Mouse (Mus musculus) MEL (cell line): Measurements from ENCODE around the gene Dnm1. TPM values are rescaled to one million over a fixed set of nuclear protein-coding genes. Genes with fewer than 3 reads are reported as not detected.

Experiments
- DNase-seq: peaks from one replicate; pipeline ENCODE4 v3.0.0; 2011; ENCODE audit warnings: low read depth, low spot score
- H3K27ac ChIP-seq: 2 replicates; pipeline ENCODE4 v1.5.1; 2012; ENCODE audit warnings: low read depth, mild to moderate bottlenecking, control low read depth, low read length, moderate library complexity; ENCODE audit not compliant: control insufficient read depth
- H3K27me3 ChIP-seq, 2 experiments: fragments of 150-350 bp in 1 of 2; sonication (generic) in 1 of 2; 2 replicates each; pipeline ENCODE4 v1.6.1; 2012; ENCODE audit warnings: low read length in 2 of 2, mild to moderate bottlenecking in 2 of 2, improper control_type of control experiment in 1 of 2, moderate library complexity in 1 of 2; ENCODE audit not compliant: insufficient read depth in 2 of 2, control insufficient read depth in 1 of 2
- H3K36me3 ChIP-seq, 2 experiments: 2 replicates each; pipeline ENCODE4 v1.6.1; 2012 to 2014; ENCODE audit warnings: low read length in 2 of 2, improper control_type of control experiment in 1 of 2, inconsistent platforms in 1 of 2, mild to moderate bottlenecking in 1 of 2; ENCODE audit not compliant: insufficient read depth in 2 of 2, control insufficient read depth in 1 of 2
- H3K4me1 ChIP-seq, 2 experiments: fragments of 150-350 bp in 1 of 2; sonication (generic) in 1 of 2; 2 replicates each; pipeline ENCODE4 v1.6.1; 2012; ENCODE audit warnings: low read length in 2 of 2, improper control_type of control experiment in 1 of 2, mild to moderate bottlenecking in 1 of 2; ENCODE audit not compliant: insufficient read depth in 2 of 2, control insufficient read depth in 1 of 2
- H3K4me3 ChIP-seq, 2 experiments: fragments of 150-350 bp in 1 of 2; sonication (generic) in 1 of 2; 2 replicates each; pipeline ENCODE4 v1.5.1; 2012; ENCODE audit warnings: low read depth in 2 of 2, low read length in 2 of 2, mild to moderate bottlenecking in 2 of 2, moderate library complexity in 2 of 2, control low read depth in 1 of 2, improper control_type of control experiment in 1 of 2; ENCODE audit not compliant: control insufficient read depth in 1 of 2, insufficient read depth in 1 of 2
- H3K79me2 ChIP-seq: 2 replicates; pipeline ENCODE4 v1.6.1; 2012; ENCODE audit warnings: mild to moderate bottlenecking, low read length, moderate library complexity; ENCODE audit not compliant: control insufficient read depth, poor library complexity, insufficient read depth
- H3K9ac ChIP-seq: 2 replicates; pipeline ENCODE4 v1.6.1; 2012; ENCODE audit warnings: low read depth, mild to moderate bottlenecking, control low read depth, low read length, moderate library complexity; ENCODE audit not compliant: control insufficient read depth, poor library complexity, severe bottlenecking
- H3K9me3 ChIP-seq: fragments of 150-350 bp; sonication (generic); replicated peaks from 2 replicates; pipeline ENCODE4 v1.6.1; 2012; ENCODE audit warnings: mild to moderate bottlenecking, low read length, improper control_type of control experiment, moderate library complexity; ENCODE audit not compliant: insufficient read depth
- CHD1 ChIP-seq: IDR thresholded peaks from 2 replicates; pipeline ENCODE4 v1.6.1; 2012; ENCODE audit warnings: low read depth, mild to moderate bottlenecking, inconsistent platforms, low read length, improper control_type of control experiment
- CTCF ChIP-seq, 3 experiments: IDR thresholded peaks in 2 of 3; conservative IDR thresholded peaks in 1 of 3; 2 replicates each; pipeline ENCODE4 v1.5.1; 2011 to 2012; ENCODE audit warnings: low read length in 3 of 3, low read depth in 2 of 3, mild to moderate bottlenecking in 2 of 3, improper control_type of control experiment in 1 of 3, inconsistent platforms in 1 of 3, mixed read lengths in 1 of 3, moderate library complexity in 1 of 3; ENCODE audit not compliant: control insufficient read depth in 1 of 3, insufficient read depth in 1 of 3, poor library complexity in 1 of 3, severe bottlenecking in 1 of 3
- E2F4 ChIP-seq: IDR thresholded peaks from 2 replicates; pipeline ENCODE4 v1.6.1; 2011; ENCODE audit warnings: low read depth, low read length, improper control_type of control experiment, borderline replicate concordance
- EP300 ChIP-seq, 2 experiments: IDR thresholded peaks; 2 replicates each; pipeline ENCODE4 v1.6.1; 2011; ENCODE audit warnings: improper control_type of control experiment in 2 of 2, low read length in 2 of 2, low read depth in 1 of 2, mild to moderate bottlenecking in 1 of 2
- GABPA ChIP-seq: IDR thresholded peaks from 2 replicates; pipeline ENCODE4 v1.6.1; 2012; ENCODE audit warnings: low read depth, mild to moderate bottlenecking, inconsistent platforms, low read length, improper control_type of control experiment, moderate library complexity
- HCFC1 ChIP-seq: IDR thresholded peaks from 2 replicates; pipeline ENCODE4 v1.6.1; 2012; ENCODE audit warnings: low read depth, mild to moderate bottlenecking, inconsistent platforms, low read length, improper control_type of control experiment, moderate library complexity
- MAFK ChIP-seq: IDR thresholded peaks from 2 replicates; pipeline ENCODE4 v1.6.1; 2011; ENCODE audit warnings: low read depth, mild to moderate bottlenecking, low read length, improper control_type of control experiment, borderline replicate concordance
- MAX ChIP-seq: IDR thresholded peaks from 2 replicates; pipeline ENCODE4 v1.6.1; 2011; ENCODE audit warnings: low read length, improper control_type of control experiment
- MEF2A ChIP-seq: IDR thresholded peaks from 2 replicates; pipeline ENCODE4 v1.6.1; 2014; ENCODE audit warnings: low read depth, mild to moderate bottlenecking, inconsistent platforms, low read length, improper control_type of control experiment; ENCODE audit not compliant: poor library complexity, insufficient replicate concordance, severe bottlenecking; ENCODE audit errors: extremely low read depth
- MXI1 ChIP-seq: IDR thresholded peaks from 2 replicates; pipeline ENCODE4 v1.6.1; 2011; ENCODE audit warnings: mild to moderate bottlenecking, low read depth, low read length, improper control_type of control experiment
- MYB ChIP-seq: IDR thresholded peaks from 2 replicates; pipeline ENCODE4 v1.6.1; 2011; ENCODE audit warnings: mild to moderate bottlenecking, low read depth, low read length, improper control_type of control experiment
- MYC ChIP-seq: IDR thresholded peaks from 2 replicates; pipeline ENCODE4 v1.6.1; 2011; ENCODE audit warnings: low read depth, mild to moderate bottlenecking, low read length, improper control_type of control experiment, moderate library complexity
- NELFE ChIP-seq: IDR thresholded peaks from 2 replicates; pipeline ENCODE4 v1.6.1; 2011; ENCODE audit warnings: low read depth, low read length, improper control_type of control experiment
- NRF1 ChIP-seq: IDR thresholded peaks from 2 replicates; pipeline ENCODE4 v1.6.1; 2014; ENCODE audit warnings: low read depth, mild to moderate bottlenecking, inconsistent platforms, low read length, improper control_type of control experiment, moderate library complexity; ENCODE audit not compliant: poor library complexity, insufficient read depth, severe bottlenecking
- POLR2A ChIP-seq, 2 experiments: IDR thresholded peaks; 2 replicates each; pipeline ENCODE4 v1.6.1; 2011 to 2012; ENCODE audit warnings: low read length in 2 of 2, mild to moderate bottlenecking in 2 of 2, control low read depth in 1 of 2, improper control_type of control experiment in 1 of 2, low read depth in 1 of 2, moderate library complexity in 1 of 2; ENCODE audit not compliant: control insufficient read depth in 1 of 2, insufficient read depth in 1 of 2, poor library complexity in 1 of 2
- POLR2AphosphoS2 ChIP-seq: IDR thresholded peaks from 2 replicates; pipeline ENCODE4 v1.6.1; 2011; ENCODE audit warnings: low read length, improper control_type of control experiment
- RAD21 ChIP-seq: IDR thresholded peaks from 2 replicates; pipeline ENCODE4 v1.6.1; 2011; ENCODE audit warnings: mild to moderate bottlenecking, low read depth, low read length, improper control_type of control experiment
- SIN3A ChIP-seq: IDR thresholded peaks from 2 replicates; pipeline ENCODE4 v1.6.1; 2012; ENCODE audit warnings: low read length, improper control_type of control experiment, inconsistent platforms
- SMC3 ChIP-seq: IDR thresholded peaks from 2 replicates; pipeline ENCODE4 v1.6.1; 2011; ENCODE audit warnings: low read depth, low read length, improper control_type of control experiment
- TBP ChIP-seq: IDR thresholded peaks from 2 replicates; pipeline ENCODE4 v1.8.0; 2011; ENCODE audit warnings: low read depth, low read length, improper control_type of control experiment
- TCF12 ChIP-seq: IDR thresholded peaks from 2 replicates; pipeline ENCODE4 v1.6.1; 2014; ENCODE audit warnings: low read depth, mild to moderate bottlenecking, inconsistent platforms, low read length, improper control_type of control experiment, moderate library complexity
- UBTF ChIP-seq: IDR thresholded peaks from 2 replicates; pipeline ENCODE4 v1.6.1; 2012; ENCODE audit warnings: low read depth, mild to moderate bottlenecking, inconsistent platforms, low read length, improper control_type of control experiment, moderate library complexity, borderline replicate concordance; ENCODE audit not compliant: insufficient read depth
- USF2 ChIP-seq, 2 experiments: IDR thresholded peaks; 2 replicates each; pipeline ENCODE4 v1.6.1; 2011 to 2012; ENCODE audit warnings: improper control_type of control experiment in 2 of 2, low read length in 2 of 2, borderline replicate concordance in 1 of 2, inconsistent platforms in 1 of 2, low read depth in 1 of 2, mild to moderate bottlenecking in 1 of 2; ENCODE audit not compliant: insufficient read depth in 1 of 2
- ZC3H11A ChIP-seq: IDR thresholded peaks from 2 replicates; pipeline ENCODE4 v1.6.1; 2012; ENCODE audit warnings: low read depth, mild to moderate bottlenecking, inconsistent platforms, low read length, improper control_type of control experiment
- ZKSCAN1 ChIP-seq: IDR thresholded peaks from 2 replicates; pipeline ENCODE4 v1.6.1; 2012; ENCODE audit warnings: low read depth, mild to moderate bottlenecking, inconsistent platforms, low read length, improper control_type of control experiment, moderate library complexity
- ZNF384 ChIP-seq: IDR thresholded peaks from 2 replicates; pipeline ENCODE4 v1.6.1; 2012; ENCODE audit warnings: low read depth, mild to moderate bottlenecking, inconsistent platforms, low read length, improper control_type of control experiment
- polyA plus RNA-seq, 2 experiments: library from polyadenylated mRNA; stranded (reverse) in 1 of 2; unstranded in 1 of 2; fragments of >175 nt in 1 of 2; fragments of >200 nt in 1 of 2; gene quantifications; 2 replicates each; pipeline versions ENCODE4 v1.2.1 to v1.2.4; 2012; ENCODE audit warnings: low replicate concordance in 2 of 2, low read depth in 1 of 2; ENCODE audit not compliant: insufficient read length in 2 of 2, insufficient read depth in 1 of 2, missing spikeins in 1 of 2
- total RNA-seq: library from RNA; depleted of rRNA; stranded (reverse); fragments of 300-350 nt; gene quantifications from 2 replicates; pipeline ENCODE4 v1.2.3, GENCODE M21; 2012

Dnm1 gene
- total and polyA plus RNA-seq, 3 experiments = 0.42 to 5.0 TPM; not detected in 1

DNA sequence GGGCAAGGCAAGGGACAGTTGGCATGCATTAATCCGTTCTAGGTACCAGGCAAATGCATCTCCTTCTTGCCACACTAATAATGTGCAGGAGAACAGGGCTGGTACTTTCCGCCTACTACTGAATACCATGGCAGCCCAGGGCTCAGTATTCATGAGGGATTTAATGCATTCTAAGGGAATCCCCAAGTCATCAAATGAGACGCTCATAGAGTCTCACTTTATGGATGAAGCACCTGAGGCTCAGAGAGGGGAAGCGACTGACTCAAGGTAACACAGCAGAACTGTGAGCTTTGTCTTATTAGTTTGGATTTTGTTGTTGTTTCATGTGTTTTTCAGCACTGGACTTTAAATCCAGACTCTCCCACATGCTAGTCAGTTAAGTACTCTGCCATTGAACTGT is 11.1 kb downstream of the Dnm1 start:
- Histone ChIP-seq H3K9me3 (no peaks in the 10 kb centered on the region), H3K79me2 (no peaks in the 10 kb centered on the region), H3K27me3 (no peaks in the 10 kb centered on the region), H3K9ac (no peak overlapping the region), H3K4me1 (no peaks in the 10 kb centered on the region), H3K36me3 (no peaks in the 10 kb centered on the region), H3K27ac (no peak overlapping the region), H3K4me3 (no peak overlapping the region)
- no peak for DNase-seq
- TF ChIP-seq RAD21 (no peak), NELFE (no peak), SMC3 (no peak), ZKSCAN1 (no peak), UBTF (no peak), ZNF384 (no peak), MXI1 (no peak), CTCF (IDR thresholded peaks at IDR 0.05 in 2 of 3, conservative IDR thresholded peaks at IDR 0.05 in 1 of 3; ENCODE audit: control insufficient read depth in 1 of 3, insufficient read depth in 1 of 3, low read depth in 2 of 3, low read length in 3 of 3, poor library complexity in 1 of 3, severe bottlenecking in 1 of 3) (no peak), TBP (no peak), CHD1 (no peak), EP300 (IDR thresholded peaks at IDR 0.05; ENCODE audit: low read depth in 1 of 2, low read length in 2 of 2) (no peak), MAFK (no peak), POLR2A (IDR thresholded peaks at IDR 0.05; ENCODE audit: control insufficient read depth in 1 of 2, insufficient read depth in 1 of 2, low read depth in 1 of 2, low read length in 2 of 2, poor library complexity in 1 of 2) (no peak), SIN3A (no peak), POLR2AphosphoS2 (no peak), MEF2A (no peak), MYB (no peak), MAX (no peak), HCFC1 (no peak)

DNA sequence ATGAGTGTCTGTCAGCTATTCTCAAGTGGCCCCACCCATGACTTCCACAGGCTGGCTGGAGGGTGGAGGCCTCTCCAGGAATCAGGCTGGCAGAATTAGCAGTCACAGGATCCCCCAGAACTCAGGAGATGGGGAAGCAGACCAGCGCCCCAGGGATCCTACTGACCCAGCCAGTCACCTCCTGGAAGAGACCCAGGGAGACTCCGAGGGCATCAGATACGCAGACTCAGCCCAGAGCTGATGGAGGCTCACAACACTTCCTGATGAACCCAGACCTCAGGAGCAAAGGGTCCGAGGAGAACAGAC is 11.6 kb downstream of the Dnm1 start:
- H3K9ac ChIP-seq = no peak overlapping the region
- TF ChIP-seq GABPA (no peak), TBP (no peak), NRF1 (no peak), ZC3H11A (no peak), MYC (no peak), E2F4 (no peak), CHD1 (no peak), RAD21 (no peak), POLR2A (IDR thresholded peaks at IDR 0.05; ENCODE audit: control insufficient read depth in 1 of 2, insufficient read depth in 1 of 2, low read depth in 1 of 2, low read length in 2 of 2, poor library complexity in 1 of 2) (no peak), TCF12 (no peak), USF2 (IDR thresholded peaks at IDR 0.05; ENCODE audit: borderline replicate concordance in 1 of 2, insufficient read depth in 1 of 2, low read depth in 1 of 2, low read length in 2 of 2) (no peak)
- no peaks in the 10 kb centered on the region for H3K79me2 ChIP-seq
- H3K4me1 ChIP-seq = no peaks in the 10 kb centered on the region
- H3K36me3 ChIP-seq = no peaks in the 10 kb centered on the region
- H3K27ac ChIP-seq = no peak overlapping the region
- no peaks in the 10 kb centered on the region for H3K27me3 ChIP-seq
- no peak for DNase-seq
- no peak overlapping the region for H3K4me3 ChIP-seq
- H3K9me3 ChIP-seq = no peaks in the 10 kb centered on the region
